Mouse (Mus musculus) megakaryocyte-erythroid progenitor cell, adult 5 weeks (primary cell): ENCODE results near the gene Arfgap1. TPM values are rescaled to one million over a fixed set of nuclear protein-coding genes. Genes with fewer than 3 reads are reported as not detected.

Experiments
- polyA plus RNA-seq: library from polyadenylated mRNA; stranded (reverse); fragments of >175 nt; gene quantifications from 2 replicates; pipeline ENCODE4 v1.2.3, GENCODE M21; 2012

Gene Arfgap1
- 32.5 and 33.4 TPM in 2 replicates for polyA plus RNA-seq

DNA sequence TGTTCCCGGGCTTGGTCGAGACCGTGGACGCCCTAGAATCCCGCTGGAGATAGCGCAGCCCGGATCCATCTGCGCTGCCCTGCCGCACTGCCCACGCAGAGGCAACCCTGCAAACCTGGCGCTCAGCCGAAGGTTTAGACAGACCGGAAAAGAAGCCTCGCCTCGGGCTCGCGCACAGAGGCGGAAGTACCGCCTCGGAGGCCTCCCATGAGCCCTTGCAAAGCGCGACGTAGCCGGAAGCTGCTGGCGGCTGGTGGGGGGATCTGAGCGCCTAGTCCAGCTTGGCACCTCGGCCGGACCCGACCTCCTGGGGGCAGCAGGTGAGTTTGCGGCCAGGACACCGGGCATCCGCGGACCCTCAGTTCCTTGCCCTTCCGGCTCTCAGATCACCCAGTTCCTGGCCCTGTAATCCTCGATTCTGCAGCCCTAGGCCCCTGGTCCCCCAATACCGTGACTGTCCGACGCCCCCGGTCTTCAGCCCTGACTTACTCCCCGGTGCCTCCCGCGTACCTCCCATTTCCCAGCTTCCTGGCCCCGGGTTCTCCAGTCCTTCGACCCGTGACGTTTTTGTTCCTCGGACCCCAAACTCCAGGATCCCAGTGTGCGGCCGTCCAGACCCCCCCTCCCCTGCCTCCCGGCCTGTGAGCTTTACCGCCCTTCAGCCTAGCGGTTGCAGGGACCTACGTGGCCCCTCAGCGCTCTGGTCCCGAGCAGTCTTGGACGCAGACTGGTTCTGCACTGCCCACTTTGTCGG is at the start of gene Arfgap1:
TSS of gene Arfgap1 (plus strand) at position 216 of the 754 bp plus-strand sequence.

DNA sequence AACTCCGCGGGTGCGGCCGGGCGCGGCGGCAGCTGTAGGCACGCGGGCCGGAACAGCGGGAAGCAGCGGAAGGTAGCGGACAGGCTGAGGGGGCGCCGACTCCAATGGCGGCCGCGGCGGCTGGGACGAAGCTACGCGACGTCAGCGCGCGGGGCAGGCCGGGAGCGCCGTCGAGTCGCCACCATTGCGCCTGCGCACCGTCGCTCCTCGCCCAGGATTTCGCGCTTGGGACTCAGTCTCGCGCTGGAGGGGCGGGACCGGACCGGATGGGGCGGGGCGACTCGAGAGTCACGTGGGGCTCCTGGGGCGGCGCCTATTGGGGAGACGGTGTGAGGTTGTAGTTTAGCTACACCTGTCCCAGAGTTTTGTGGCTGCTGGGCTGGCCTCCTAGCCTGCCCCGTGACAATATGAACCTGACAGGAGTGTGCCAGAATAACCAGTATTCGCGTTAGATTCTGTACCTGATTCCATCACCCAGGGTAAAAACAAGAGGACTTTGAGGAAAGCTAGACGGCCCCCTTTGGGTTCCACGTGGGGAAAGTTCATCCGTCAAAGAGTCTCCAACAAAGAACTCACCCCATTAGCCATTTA is 46.1 kb upstream of the Arfgap1 start, which contains the start of gene Ythdf1:
TSS of gene Ythdf1 (minus strand) at position 140 of the 591 bp plus-strand sequence.

DNA sequence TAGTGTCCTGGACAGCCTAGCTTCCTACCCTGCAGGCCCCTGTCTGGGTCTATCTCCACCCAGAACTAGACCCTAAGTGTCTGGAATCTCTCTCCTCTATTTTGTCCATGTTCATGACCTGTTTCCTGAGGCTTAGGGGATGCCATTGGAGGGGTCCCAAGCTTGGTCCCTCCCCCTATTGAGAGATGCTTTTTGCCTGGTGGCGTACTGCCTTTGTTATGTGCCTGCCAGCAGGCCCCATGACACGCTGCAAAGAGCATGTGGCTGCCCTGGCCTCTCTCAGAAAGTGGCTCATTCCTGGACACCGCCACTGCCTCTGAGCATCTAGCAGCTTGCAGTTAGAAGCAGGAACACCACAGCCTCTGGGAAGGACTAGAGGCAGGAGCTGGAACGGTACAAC is 38.3 kb upstream of the Arfgap1 start, which contains the start of gene Birc7:
TSS of gene Birc7 (plus strand) at position 301 of the 400 bp plus-strand sequence.

DNA sequence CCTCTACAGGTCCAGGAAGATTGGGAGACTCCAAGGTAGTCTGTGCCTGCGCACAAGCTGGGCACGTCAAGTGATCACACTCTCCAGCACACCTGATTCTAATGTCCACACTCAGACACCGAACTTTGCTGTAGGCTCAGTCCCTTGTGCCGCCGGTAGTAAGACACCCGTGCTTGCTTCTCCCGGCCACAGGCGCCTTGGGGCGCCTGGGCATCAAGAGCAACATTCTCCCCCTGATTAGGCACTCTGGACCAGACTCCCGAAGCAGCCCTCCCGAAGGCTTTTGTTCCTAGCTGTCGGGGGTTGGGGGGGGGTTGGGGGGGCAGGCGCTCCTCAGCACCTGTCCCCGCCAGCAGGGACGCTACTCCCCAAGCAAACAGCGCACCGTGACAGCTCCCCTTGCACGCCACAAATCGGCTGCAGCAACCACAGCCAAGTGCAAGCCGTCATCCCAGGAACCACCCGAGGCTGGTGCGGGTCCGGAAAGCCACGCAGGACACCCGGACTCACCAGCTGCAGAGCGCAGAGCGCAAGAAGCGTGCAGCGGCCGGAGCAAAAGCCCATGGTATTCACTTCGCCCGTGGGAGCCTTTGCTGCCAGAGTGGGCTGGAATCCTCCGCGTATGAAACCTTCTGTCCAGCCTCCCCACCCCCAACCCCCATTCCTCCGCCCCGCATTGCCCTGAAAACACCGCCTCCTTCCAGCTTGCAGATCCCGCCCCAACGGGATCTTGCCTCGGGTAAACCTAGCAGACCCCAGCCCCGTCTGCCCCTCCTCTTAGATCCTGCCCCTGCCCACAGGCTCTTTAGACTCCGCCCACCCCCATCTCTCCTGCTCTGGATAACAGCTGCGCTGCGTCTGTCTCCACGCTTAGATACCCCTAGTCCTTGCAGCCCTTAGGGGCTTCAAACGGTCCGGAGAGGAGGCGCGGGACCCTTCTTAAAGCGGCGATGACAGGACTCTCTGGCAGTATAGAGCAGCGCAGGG is 12.7 kb upstream of the Arfgap1 start, which contains the start of gene Nkain4:
TSS of gene Nkain4 (minus strand) at position 639 of the 987 bp plus-strand sequence.

DNA sequence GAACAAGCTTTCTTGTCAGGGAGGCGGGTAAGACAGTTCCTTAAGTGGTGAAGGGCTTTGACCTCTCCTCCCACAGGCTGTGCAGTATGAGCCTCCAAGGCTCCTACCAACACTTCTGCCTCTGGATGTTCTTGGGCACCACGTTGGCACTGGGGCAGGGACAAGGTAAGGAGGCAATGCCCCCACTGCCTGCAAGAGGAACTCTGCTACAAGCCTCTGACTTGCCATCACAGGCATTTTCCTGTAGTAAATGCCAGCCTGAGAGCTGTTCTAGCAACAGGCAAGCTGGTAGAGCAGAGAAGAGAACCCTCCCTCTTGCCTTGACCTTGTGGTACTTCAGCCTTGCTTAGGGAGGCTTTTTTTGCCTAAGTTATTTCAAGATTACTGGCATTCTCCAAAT is 19.4 kb downstream of the Arfgap1 start, which contains the start of gene Col20a1:
TSS of gene Col20a1 (plus strand) at position 87 of the 400 bp plus-strand sequence.

Other genes with a start within 250 kb of the Arfgap1 start
- gene Slc17a9, start 242.0 kb upstream of the Arfgap1 start, polyA plus RNA-seq = 28.4 and 28.7 TPM in 2 replicates
- gene Bhlhe23, start 190.3 kb upstream of the Arfgap1 start, polyA plus RNA-seq = not detected in 2 replicates
- 71.6 and 72.8 TPM in 2 replicates for gene Ythdf1, start 46.3 kb upstream of the Arfgap1 start, polyA plus RNA-seq
- gene Birc7, start 38.2 kb upstream of the Arfgap1 start, polyA plus RNA-seq = not detected in 2 replicates
- gene Nkain4, start 12.5 kb upstream of the Arfgap1 start, polyA plus RNA-seq = not detected in 2 replicates
- gene Col20a1, start 19.3 kb downstream of the Arfgap1 start, polyA plus RNA-seq = 0.74 and 1.0 TPM in 2 replicates
- gene Chrna4, start 76.3 kb downstream of the Arfgap1 start, polyA plus RNA-seq = 0.02 TPM in 1 of 2 replicates, not detected in the other
- gene Kcnq2, start 168.1 kb downstream of the Arfgap1 start, polyA plus RNA-seq = 0.02 TPM in 1 of 2 replicates, not detected in the other
- not detected in 2 replicates for gene Eef1a2, start 189.8 kb downstream of the Arfgap1 start, polyA plus RNA-seq
- gene Ppdpf, start 220.0 kb downstream of the Arfgap1 start, polyA plus RNA-seq = 186 and 195 TPM in 2 replicates
- not detected in 2 replicates for gene Ptk6, start 235.6 kb downstream of the Arfgap1 start, polyA plus RNA-seq
- 0.09 TPM in 1 of 2 replicates, not detected in the other for gene Srms, start 246.0 kb downstream of the Arfgap1 start, polyA plus RNA-seq